Mouse (Mus musculus): ENCODE results near the gene Chrdl2.

DNA sequence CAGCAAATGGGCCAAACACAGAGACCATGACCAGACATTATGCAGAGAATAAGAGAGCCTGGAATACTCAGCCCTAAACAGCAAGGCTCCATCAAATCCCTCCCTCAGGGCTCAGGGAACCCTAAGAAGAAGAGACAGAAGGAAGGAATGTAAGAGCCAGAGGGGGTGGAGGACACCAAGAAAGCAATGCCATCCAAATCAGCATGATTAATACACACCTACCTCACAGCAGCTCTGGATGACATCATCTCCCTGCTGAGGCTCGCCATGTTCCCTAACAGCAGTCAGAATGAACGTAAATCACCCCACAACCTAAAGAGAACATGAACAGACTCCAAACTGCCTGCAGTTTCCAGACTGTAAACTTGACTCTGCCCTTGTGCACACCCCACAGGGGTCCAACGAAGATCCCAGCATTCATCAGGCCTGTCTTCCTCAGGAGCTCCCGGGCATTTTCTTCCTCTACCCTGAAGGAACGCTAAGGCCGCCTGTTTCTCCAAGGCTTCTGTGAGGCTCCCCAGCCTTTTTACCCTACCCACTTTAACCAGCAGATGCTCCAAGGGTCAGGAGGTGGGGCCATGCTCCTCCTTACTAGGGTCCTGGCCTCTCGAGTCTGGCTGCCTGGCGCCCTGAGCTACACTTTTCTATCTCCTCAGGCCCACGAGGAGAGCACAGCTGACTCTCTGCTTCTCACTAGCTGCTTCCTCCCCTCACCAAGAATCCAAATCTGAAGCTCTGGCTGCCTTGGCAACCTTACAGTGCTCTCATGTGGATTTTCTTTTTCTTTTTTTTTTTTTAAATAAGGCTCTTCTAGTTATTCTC is 40.7 kb upstream of the Chrdl2 start:
- TF ChIP-seq POLR2A (IDR thresholded peaks at IDR 0.05; ENCODE audit: extremely low read depth, insufficient read depth, low read length) (no peak), CTCF (IDR thresholded peaks at IDR 0.05; ENCODE audit: low read depth, low read length) (no peak)

Measured in liver, adult 2 months (tissue).